Mouse (Mus musculus) retina, adult 2 months (tissue): ENCODE data around the gene Ulk3.
A peak's percentile ranks its signal among the peaks of the same experiment; 100 is the strongest.

Experiments
- DNase-seq: peaks from one replicate; pipeline ENCODE4 v3.0.0-alpha.2; 2012; ENCODE audit warnings: low read depth, low spot score

Gene Ulk3

GRCm38 (mm10) chr9:57589224-57590126 lies at the start of gene Ulk3:
Gene Ulk3, plus strand, starts transcription at chr9:57589452.
- peak; percentile 45 for DNase-seq

- DNase-seq, result no peak
Observed at GRCm38 (mm10) chr9:57539550-57539949, 49.7 kb upstream of the Ulk3 start.

GRCm38 (mm10) chr9:57541312-57541711 lies 47.9 kb upstream of the Ulk3 start:
- no peak for DNase-seq

DNA sequence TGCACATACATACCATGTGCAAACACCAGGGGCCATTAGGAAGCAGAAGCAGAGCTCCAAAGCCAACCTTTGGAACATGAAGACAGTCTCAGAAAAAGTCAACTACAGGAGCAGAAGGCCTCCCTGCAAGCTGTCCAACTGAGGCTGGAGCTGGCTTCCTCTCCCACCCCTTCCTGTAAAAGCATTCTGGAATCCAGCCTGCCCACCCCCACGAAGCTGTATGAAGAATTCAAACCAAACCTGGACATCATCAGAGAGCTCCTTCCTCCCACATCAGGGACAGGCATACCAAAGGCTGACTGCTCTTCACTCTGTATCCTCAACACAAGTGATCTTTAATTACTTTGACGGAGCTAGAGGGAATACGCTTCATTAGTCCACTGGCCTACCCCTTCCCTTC lies 45.3 kb upstream of the Ulk3 start:
- DNase-seq, result no peak

- DNase-seq, result no peak
Observed at GRCm38 (mm10) chr9:57547287-57547686, 42.0 kb upstream of the Ulk3 start.

DNA sequence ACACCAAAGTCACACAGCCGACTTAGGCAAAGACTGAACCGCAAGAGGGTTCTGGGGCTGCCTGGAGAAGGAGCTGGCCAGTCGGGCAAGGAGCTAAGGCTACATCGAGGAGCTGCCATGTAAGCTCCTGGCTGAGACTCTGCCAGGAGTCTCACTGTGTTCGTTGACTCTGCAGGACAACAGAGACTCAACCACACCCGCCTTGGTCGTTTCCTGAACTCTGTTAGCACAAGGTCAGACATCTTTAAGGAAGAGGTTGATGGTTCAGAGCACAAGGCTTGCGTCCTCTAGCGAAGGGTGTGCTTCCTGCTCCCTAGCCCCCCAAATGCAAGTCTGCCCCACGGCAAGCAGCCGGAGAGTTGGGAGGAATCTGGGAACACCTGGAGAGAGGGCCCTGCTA lies 41.4 kb upstream of the Ulk3 start:
- no peak for DNase-seq

- no peak for DNase-seq
Observed at GRCm38 (mm10) chr9:57549186-57549585, 40.1 kb upstream of the Ulk3 start.

- DNase-seq, result no peak
Observed at GRCm38 (mm10) chr9:57550126-57550862, 39.0 kb upstream of the Ulk3 start.

DNA sequence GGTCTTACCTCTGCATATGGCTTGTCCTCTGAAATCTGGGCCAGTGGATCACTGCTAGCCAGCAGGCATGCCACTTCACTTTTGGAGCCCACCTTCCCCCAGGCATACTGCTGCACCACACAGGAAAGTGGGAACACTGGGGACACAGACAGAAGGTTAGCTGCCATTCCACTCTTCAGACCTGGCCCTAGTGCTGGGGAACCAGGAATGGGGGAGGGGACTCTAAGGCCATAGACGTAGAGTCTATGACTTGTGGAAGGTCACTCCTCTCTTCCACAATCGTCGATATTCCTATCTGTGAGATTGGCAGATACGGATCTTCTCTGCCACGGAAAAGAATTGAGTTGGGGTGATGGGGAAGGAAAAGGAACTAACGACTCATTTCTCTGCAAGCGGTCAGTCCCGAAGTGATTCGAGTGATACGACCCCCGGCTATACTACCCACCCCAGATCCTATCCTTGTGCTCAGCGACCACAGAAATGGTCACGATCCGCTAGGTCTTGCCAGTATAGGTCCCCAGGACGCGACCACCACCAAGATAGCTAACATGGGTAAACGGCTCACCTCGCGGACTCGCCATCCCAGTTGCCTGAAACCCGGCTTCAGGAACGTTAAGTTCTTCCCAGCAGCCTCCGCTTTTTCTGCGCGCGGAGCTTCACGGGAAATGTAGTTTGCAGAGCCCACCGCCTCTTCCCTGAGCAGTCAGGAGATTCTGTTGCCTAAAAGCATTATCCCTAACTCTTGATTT lies 36.9 kb upstream of the Ulk3 start, which contains the start of gene Mpi:
TSS of gene Mpi (minus strand) at position 625 of the 749 bp plus-strand sequence.
- DNase-seq, result peak; percentile 43

DNA sequence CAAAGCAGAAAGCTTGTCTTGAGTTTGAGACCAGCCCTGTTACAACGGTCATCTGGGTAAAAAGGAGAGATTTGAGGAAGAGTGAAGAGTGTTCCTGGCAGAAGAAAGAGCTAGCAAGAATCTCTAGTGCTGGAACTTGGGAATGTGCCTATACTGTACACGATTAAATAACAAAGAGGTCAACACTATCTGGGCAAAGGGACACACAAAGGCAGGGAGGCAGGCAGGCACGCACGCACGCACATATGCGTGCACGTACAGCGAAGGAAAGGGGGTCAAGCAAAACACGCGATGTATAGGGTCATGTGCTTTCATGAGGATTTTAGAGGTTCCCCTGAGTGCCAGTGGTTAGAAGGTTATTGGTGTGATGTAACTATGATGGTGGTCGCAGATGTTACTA lies 36.1 kb upstream of the Ulk3 start:
- no peak for DNase-seq

DNA sequence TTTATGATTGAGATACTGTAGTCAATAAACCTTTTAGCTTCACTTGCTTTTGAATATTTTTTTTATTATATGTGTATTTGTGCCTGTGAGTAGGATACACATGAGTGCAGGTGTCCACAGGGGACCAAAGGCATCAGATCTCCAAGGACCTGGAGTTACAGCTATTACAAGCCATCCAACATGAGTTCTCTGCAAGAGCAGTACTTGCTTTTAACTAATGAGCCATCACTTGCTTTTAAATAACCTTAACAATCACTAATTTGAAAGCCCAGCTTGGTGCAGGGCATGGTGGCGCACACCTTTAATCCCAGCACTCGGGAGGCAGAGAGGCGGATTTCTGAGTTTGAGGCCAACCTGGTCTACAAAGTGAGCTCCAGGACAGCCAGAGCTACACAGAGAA lies 34.5 kb upstream of the Ulk3 start:
- no peak for DNase-seq

GRCm38 (mm10) chr9:57557215-57557614 lies 32.0 kb upstream of the Ulk3 start:
- no peak for DNase-seq

GRCm38 (mm10) chr9:57558625-57559024 lies 30.6 kb upstream of the Ulk3 start:
- DNase-seq, result no peak

DNA sequence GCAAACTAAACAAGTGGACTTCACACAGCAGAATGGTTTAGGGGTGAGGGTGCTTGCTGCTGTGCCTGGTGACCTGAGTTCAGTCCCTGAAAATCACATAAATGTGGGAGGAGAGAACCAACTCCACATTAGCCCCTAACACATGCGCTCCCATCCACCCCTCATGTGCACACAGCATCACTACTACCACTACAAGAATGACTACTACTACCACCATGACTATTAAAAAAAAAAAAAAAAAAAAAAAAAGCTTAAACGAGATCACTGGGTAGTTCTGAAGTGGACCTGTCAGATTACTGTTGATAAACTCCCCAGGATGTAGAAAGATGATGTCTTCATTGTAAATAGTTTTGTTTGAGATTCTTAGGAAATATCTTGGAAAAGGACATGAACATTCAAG lies 29.7 kb upstream of the Ulk3 start:
- no peak for DNase-seq

DNA sequence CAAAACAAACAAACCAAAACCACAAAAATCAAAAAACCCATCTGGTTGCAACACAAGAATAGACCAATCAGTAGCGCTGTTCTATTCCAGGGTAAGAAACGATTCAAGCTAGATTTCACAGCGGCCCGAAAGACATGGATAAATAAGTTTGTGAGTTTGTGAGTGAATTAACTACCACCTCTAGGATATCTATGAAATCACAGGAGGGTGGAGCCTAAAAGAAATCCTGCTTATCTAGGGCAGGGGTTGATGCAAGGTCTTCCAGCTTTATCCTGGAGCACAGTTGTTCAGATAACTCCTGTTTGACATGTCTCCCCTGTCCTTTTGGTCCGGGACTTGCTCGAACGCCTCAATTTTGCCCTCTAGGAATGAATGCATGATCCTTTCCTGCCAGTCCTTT lies 29.0 kb upstream of the Ulk3 start:
- DNase-seq, result no peak

DNA sequence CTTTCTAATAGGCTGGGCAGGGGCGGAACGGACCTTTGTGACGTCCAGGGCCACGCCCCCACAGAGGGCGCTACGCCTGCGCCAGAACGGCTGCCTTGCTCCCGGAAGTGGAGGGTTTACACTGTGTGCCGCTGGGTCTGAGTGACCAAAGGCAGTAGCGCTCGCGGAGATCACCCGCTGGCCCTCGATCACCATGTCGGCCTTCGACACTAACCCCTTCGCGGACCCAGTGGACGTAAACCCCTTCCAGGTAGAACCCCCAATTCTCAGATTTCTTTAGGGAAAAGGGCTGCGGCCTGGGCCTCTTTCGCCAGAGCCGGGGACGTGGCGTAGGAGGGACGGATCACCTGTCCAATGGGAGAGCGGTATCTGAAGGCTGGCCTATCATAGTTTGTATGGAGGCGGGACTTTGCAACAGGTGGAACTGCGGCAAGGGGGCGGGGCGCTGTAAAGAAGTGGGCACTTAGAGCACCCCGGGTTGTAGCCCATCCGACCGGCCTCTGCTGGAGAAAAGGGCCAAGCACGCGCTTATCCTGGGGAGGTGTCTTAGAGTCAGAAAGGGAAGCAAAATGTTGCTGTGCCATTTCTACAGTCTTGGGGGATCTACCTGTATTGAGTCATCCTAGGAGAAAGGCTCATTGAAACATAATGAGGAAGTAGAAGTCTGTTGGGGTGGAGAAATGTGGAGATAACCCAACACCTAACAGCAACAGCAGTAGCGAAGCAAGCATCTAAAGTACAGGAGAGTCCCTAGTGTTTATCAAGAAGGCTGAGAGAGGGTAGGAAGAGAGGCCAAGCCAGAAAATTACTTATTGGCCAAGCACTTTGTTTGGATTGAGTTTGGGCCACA lies 28.2 kb upstream of the Ulk3 start, which contains the start of gene Scamp2:
TSS of gene Scamp2 (plus strand) at position 83 of the 850 bp plus-strand sequence.
- DNase-seq, result peak; percentile 85

DNA sequence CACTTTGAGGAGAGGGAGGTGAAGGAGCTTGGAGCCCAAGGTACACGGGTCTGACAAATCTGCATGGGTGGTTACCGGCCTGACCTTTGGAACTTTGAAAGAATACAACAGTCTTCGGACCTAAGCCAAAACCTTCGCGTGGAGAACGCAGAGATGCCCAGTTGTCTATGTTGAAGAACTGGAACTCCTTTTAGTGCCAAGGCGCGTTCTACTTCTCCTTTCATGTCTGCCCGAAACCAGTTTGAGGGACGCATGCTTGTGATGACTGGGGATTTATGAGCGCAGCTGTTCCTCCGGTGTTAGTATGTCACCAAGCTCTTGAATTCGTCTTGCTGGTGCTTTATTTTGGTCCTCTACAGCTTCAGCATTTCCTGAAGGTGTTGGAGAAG lies 27.5 kb upstream of the Ulk3 start:
- no peak for DNase-seq

DNA sequence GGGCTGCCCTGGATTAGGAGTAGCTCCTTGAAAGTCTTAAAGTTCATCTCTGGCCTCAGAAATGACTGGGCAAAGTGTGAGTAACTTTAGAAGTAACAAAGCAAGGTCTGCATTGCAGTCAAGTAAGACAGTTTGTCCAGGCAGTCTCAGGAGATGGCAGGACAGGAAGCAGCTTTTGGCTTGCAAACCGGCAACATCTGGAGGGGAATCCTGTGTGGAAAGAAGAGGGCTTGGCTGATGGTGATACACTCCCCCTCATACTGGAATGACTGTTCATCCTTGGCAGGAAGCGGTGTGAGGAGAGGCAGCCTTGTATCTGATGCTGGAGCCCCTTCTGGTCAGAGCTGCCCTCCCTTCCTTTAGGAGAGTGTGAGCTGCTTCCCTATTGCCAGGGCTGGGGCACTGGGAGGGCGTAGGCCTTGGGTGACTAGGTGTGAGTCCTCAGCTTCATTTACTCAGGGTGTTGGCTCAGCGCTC lies 26.3 kb upstream of the Ulk3 start:
- no peak for DNase-seq

DNA sequence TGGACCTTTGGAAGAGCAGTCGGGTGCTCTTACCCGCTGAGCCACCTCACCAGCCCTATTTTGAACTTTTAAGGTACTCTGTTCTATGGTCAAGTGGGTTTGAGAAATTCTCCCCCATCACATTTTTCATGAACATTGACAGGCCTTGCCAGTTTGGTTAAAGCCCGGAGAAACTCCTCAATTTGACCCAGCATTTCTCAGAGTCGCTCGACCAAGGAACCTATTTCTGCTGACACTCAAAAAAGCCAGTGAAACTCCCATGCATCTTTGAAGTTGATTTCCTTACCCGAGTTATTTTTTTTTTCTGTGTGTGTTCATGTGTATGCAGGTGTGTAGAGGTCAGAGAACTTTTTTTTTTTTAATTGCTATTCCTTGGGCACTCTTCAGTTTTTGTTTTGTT lies 24.6 kb upstream of the Ulk3 start:
- DNase-seq, result no peak

DNA sequence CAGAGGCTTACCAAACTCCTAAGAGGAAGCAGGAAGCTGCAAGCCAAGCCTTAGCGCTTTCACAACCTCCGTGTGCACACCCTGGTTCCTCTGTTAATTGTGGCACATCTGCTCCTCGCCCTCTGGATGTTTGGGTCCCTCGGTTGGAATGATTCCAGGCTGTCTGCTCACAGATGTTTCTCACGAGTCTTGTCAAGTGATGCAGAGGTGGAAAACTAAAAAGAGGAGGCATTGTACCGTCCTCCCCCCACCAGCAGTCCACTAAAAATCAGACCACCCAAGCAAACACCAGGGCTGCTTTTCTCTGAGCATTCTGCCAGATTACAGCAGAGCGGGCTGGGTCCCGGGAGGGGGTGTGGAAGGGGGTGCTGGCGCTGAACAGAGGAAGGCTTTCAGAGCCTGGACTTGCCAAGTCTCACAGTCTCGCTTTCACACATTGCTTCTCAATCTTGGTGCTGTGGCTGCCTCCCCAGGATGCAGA lies 23.5 kb upstream of the Ulk3 start:
- no peak for DNase-seq

DNA sequence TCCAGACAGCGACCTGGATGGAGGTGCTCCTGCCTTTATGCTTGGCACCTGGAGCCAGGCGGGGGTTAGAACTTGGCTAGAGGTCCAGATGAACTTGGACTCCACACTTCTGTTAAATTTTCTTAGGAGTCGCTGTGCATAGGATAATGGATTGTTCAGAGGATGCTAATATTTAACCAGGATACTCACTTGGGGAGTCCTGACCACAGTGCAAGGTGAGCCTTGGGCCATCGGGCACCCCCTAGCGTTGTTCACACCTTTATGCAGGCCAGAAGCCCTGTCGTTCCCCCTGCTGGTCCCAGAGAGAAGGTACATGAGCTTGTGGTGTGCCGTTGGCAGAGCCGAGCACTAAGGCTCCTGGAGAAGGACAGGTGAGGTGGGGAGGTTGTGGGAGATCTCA lies 22.4 kb upstream of the Ulk3 start:
- DNase-seq, result no peak
